Mouse (Mus musculus): ENCODE measurements at regions not wholly inside any gene's neighbourhood (a gene's known extent, or its start where the extent isn't known, plus 50 kb on each side); places are given as distances from the start of the nearest gene placed in this dataset.
"Not testable (repeated sequence)": the region's sequence is repeated elsewhere in the genome, so short reads cannot be mapped to it uniquely, and the experiment has no call there.

- in situ Hi-C loops (cut with MboI, MseI) = no loop called here
Measured at GRCm38 (mm10) chr16:20861256-20861655, 126.9 kb upstream of the Thpo start.

DNA sequence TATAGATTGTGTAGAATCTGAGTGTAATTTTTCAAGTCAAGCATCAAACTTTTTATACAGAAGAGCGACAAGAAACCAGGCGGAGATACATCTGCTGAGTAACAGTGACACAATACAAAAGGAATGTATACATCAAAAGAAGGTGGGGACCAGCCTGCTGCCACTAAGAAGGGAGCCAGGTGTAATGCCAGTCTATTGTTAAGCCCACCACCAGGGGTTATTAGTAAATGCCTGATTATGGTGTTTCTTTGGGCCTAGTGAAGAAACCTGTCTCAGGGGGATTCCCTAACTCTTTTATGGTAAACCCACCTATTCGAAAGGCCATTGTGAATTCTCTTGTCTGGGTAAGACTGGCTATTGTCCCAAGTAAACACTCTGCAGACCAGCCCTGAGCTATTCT lies 126.3 kb upstream of the Thpo start:
- in situ Hi-C loops (cut with MboI, MseI) = not testable (repeated sequence)

DNA sequence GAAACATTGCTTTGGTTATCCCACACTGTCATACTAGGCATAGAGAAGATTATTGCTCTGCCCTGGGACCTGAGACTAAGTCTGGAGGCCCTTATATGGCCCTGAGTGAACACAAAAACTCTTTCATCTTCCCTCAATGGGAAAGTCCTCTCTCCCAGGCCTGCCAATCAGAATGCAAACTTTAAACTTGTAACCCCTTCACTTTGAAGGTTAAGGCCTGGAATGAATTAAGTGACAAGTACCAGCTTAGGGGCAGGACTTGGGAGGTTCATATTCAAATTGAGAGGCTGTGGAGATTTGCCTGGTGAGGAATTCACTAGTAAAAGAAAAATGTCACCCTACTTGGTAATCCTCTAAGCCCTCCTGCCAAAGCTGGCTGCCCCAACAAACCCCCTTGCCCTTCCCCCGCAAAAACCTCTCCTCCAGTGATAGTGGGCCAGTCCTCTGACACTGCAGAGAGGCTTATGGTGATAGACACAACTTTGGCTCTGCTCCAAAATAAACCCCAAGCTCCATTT lies 120.4 kb upstream of the Thpo start:
- in situ Hi-C loops (cut with MboI, MseI) = no loop called here

DNA sequence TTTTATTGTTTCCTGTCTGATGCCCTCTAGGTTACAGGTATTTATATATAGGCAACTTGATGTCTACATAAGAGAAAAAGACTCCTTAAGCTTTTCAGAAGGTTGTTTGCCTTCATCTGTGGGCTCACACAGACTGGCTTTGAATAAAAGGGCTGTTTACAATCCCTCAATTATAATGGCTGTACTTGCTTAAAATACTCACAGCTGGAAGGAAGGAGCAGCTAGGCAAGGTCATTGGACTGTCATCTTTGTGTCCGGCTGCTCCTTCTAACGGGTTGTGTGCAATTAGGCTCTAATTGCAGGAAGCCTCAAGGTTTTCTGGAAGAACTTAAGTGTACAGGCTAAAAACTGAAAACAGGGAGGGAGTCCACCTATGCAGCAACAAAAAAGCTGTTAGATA lies 103.8 kb upstream of the Thpo start:
- in situ Hi-C loops (cut with MboI, MseI) = no loop called here

DNA sequence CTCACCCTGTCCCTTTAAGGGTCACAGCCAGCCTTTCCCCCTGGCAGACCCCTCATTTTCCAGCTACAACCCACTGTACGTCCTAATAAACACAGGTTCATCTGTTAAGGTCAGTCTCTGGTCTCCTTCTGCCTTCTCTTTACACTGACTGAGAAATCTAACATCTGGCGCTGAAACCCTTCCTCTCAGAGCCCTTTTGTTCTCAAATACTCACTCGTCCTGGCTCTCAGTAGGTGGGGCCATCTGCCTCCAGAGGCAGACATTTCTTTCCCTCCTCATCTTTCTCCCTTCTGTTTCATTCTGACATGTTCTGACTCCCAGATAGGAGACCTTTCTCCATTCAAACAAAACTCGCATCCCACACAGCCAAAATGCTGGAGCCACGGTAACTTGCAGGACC lies 102.6 kb upstream of the Thpo start:
- in situ Hi-C loops (cut with MboI, MseI) = no loop called here

GRCm38 (mm10) chr16:20833838-20834237 lies 99.5 kb upstream of the Thpo start:
- in situ Hi-C loops (cut with MboI, MseI) = not testable (repeated sequence)

- in situ Hi-C loops (cut with MboI, MseI) = no loop called here
Measured at GRCm38 (mm10) chr16:20833301-20833700, 99.0 kb upstream of the Thpo start.

GRCm38 (mm10) chr16:20829732-20830435 lies 95.6 kb upstream of the Thpo start:
- in situ Hi-C loops (cut with MboI, MseI) = no loop called here

GRCm38 (mm10) chr16:20828996-20829731 lies 94.9 kb upstream of the Thpo start:
- in situ Hi-C loops (cut with MboI, MseI) = no loop called here

DNA sequence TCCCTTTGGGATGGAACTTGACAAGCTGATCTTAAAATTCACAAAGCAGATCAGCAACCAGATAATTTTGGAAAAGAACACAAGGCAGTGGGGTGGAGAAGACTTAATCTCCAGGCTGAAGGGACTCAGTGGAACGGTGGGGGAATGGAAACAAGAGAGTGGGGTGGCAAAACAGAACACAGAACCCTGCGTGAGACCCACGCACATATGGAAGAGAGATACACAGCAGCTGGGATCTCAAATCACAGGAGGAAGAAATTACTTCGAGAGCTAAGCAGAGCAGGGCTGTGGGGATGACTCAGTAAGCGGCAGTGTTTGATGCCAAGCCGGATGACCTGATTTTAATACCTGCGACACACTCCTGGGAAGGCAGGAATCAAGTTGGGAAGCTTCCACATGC lies 89.9 kb upstream of the Thpo start:
- in situ Hi-C loops (cut with MboI, MseI) = no loop called here

GRCm38 (mm10) chr16:20820939-20821338 lies 86.6 kb upstream of the Thpo start:
- in situ Hi-C loops (cut with MboI, MseI) = no loop called here

- in situ Hi-C loops (cut with MboI, MseI) = no loop called here
Measured at GRCm38 (mm10) chr16:20819568-20819967, 85.3 kb upstream of the Thpo start.

GRCm38 (mm10) chr16:20818711-20819189 lies 84.4 kb upstream of the Thpo start:
- in situ Hi-C loops (cut with MboI, MseI) = no loop called here

DNA sequence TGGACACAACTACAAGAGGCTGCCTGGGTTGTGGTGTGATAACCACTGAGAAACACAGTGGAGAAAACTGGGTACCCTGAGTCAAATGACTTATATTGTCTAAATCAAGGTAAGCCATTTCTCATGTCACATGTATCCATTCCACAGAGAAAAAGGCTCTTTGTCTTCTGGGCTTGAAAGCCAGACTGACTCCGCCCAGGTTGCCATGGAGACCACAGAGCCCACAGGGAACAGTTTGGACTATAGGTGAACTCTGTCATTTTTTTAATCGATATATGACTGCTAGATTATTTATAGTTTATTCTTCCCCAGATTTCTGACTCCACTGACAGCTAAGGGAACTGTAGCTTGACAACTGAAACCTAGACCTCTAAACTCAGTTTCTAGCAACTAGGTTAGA lies 80.7 kb upstream of the Thpo start:
- in situ Hi-C loops (cut with MboI, MseI) = no loop called here

DNA sequence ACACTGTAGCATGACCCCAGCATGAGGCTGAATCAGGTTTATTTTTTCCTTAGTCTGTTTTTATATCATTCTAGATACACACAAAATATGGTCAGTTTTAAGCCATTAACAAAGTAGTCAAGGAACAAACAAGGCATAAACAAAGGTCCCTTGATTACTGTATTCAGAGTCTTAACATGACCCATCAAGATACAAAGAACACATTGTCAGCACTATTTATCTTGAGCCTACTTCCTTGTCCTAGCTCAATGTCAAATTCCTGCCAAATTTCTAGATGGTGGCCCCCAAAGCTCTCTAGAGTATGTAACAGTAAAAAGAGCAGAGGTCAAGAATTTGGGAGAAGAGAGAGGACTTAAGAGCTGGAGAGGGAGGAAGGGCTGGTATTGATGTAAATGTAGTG lies 79.9 kb upstream of the Thpo start:
- in situ Hi-C loops (cut with MboI, MseI) = no loop called here

DNA sequence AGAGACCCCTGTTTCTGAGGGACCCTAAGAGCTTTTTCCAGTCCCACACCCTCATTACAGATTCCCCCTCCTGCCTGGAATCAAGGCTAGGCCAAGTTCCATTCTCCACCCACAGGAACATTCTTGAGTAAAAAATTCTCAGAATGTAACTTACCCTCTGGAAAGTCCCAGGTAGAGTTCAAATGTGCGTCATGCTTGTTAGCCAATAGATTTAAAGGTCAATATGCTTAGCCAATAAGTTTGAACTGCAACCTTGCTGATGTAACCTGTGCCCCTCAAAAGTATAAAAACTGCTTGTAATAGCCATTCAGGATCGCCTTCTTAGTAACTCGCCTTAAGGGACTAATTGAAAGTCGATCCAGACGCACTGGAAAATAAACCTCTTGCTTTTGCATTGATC lies 77.7 kb upstream of the Thpo start:
- in situ Hi-C loops (cut with MboI, MseI) = not testable (repeated sequence)

DNA sequence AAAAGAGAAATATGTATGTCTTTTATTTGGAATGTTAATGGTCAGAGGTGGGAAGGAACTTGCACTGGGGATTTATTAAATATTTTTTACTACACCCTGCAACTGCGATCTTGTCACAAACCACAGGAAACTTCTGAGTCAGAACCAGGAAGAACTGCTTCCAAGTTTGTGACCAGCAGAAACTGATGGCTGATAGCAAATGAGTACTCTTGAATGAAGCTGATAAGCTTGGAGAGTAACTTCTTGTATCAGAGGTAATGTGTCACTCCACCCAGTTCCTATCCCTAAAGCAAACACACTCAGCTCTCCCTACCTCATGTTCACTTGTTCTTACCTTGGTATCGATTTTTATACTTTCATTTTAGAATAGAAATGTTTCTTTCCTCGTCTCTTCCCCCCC lies 76.0 kb upstream of the Thpo start:
- in situ Hi-C loops (cut with MboI, MseI) = no loop called here

DNA sequence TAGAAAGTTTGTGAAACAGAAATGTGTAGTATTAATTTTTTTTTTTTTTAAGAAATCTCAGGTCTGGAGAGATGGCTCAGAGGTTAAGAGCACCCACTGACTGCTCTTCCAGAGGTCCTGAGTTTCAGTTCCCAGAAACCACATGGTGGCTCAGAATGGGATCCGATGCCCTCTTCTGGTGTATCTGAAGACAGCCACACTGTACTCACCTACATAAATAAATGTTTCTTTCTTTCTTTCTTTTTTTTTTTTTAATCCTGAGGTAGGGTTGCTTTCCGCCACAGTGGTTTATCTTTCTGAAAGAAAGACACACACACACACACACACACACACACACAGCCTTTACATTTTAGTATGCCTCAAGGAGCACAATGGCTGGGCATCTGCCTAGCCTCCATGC lies 74.0 kb upstream of the Thpo start:
- in situ Hi-C loops (cut with MboI, MseI) = loop anchor here in 1 of 2 experiments (10.0 kb wide), 1 partner anchor 267 kb away; no protein-coding TSS in a partner anchor

- in situ Hi-C loops (cut with MboI, MseI) = loop anchor here in 1 of 2 experiments (10.0 kb wide), 1 partner anchor 268 kb away; no protein-coding TSS in a partner anchor
Measured at GRCm38 (mm10) chr16:20806739-20807138, 72.4 kb upstream of the Thpo start.

DNA sequence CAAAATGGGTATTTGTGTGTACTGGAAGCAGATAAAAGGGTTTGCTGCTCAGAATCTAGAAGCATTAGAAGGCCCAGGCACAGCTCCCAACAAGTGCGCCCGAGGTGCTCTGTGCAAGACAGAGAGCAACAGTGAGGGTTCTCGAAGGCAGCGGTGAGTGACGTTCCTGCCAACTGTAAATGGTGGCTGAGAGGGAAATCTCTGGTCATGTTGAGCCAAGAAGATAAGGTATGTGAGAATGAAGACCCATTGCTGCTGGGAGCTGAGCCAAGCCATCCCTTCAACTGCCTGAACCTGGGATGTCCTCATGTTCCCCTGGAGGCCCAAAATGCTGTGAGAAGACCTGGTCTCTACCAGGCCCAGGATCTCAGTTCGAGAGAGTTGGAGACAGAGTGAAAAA lies 71.5 kb upstream of the Thpo start:
- in situ Hi-C loops (cut with MboI, MseI) = loop anchor here in 1 of 2 experiments (10.0 kb wide), 1 partner anchor 269 kb away; no protein-coding TSS in a partner anchor

DNA sequence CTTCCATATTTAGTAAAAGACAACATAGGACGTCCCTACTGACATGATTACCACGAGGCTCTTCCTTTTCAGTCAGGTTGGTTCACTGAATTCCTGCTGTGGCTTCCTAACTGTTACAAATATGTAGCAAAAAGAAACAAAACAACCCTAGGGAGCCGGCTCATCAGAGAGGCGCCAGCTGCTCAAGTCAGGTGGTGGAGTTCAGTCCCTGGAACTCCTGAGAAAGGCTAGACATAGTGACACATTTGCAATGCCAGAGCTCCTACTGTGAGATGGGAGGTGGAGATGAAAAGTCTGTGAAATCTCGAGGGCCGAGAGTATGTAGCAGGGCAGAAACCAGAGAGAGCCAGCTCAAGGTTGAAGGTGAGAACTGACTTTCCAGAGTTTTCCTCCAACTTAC lies 70.8 kb upstream of the Thpo start:
- in situ Hi-C loops (cut with MboI, MseI) = loop anchor here in 1 of 2 experiments (10.0 kb wide), 1 partner anchor 270 kb away; no protein-coding TSS in a partner anchor

DNA sequence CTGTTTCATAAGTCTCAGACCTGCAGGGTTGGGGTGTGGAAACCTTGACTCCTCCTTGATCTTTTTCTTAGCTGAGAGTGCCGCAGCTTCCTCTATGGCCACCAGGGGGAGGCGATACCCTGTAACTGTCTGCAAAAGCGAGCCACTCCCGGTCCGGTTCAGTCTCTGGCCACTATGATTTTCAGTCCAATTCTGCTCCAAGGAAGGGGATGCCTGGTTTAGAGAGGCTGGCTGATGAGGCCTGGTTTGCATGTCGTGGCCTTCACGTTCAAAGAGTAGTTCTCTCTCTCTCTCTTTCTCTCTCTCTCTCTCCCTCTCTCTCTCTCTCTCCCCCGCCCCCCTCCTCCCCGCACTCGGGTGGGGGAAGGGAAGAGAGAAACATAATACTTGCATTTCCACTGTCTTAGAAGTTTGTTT lies 70.3 kb upstream of the Thpo start:
- in situ Hi-C loops (cut with MboI, MseI) = loop anchor here (5.0 to 10.0 kb wide), 2 partner anchors 83 to 270 kb away; no protein-coding TSS in a partner anchor

All from T-helper 17 cell (primary cell).